Mouse (Mus musculus): ENCODE measurements around the gene Dock10.

Gene Dock10

DNA sequence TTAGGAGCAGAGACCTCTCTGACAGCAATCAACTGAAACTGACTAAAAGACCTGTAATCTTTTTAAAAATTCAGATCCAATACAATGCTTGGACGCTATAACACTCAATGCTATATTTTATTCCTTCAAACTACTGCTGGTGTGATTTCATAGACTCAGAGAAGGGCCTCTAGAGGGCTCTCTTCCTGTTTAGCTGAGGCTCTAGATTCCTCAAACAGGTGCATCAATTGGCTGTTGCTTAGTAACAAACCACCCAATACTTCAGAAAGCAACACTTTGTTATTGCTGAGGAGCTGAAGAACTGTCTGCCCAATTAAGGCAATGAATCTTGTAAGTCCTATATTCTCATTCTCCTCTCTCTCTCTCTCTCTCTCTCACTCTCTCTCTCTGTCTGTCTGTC, 30.1 kb downstream of the Dock10 start:
- in situ Hi-C loops (cut with MboI, MseI) = loop anchor here (5.0 to 10.0 kb wide), 2 partner anchors 131 to 867 kb away; no protein-coding TSS in a partner anchor

DNA sequence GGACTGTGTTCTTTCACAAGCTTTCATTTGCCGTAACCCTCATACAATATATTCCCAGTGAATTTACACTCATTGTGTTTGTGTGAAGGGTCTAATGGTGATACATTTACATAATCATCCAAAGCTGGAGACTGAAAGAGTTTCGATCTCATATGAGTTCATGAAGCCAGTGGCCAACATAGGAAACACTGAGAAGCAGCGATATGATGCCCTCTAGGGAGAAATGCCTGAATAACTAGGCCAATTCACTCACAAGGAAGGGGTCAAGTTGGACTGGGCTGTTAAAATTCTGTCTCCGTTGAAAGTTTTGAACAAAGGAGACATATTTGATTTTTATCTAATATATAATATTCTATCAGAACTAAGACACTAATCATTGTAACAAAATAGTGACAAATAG, 30.9 kb downstream of the Dock10 start:
- in situ Hi-C loops (cut with MboI, MseI) = loop anchor here (5.0 to 10.0 kb wide), 2 partner anchors 130 to 867 kb away; no protein-coding TSS in a partner anchor

DNA sequence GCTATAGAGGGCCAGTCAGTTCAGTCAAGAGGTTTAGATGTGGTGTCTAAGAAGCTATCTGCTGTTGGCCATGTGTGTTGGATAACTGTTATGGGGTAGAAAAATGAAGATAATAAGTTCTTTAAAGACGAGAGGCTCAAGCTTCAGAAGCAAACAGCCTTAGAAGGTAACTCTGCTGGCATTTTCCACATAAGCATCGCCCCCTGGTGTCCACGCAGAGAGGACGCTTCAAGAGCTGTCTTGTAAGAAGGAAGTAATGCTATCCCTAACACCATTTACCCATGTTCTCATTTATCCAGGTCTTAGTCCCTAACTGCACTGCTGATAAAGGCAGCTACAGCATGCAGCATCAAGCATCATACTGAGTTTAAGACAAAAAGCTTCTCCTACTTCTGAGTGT, 35.7 kb downstream of the Dock10 start:
- in situ Hi-C loops (cut with MboI, MseI) = loop anchor here (5.0 to 10.0 kb wide), 2 partner anchors 55 to 872 kb away; no protein-coding TSS in a partner anchor

DNA sequence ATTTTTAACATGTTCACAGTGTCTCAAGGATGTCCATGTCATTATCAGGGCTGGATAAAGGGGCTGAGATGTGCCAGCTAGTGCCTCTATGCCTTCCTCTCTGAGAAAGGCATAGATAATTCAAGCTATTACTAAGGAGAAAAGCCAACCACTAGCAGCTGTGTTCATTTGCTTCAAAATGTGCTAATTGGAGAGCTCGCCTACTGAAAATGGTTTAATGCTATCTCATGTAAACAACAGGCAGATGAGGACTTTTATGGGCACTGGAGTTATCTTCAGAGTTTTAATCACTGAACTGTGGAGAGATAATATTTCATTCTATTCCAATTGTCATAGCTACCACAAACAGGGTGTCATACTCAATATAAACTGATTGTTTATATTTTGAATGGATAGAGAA, 36.3 kb downstream of the Dock10 start:
- in situ Hi-C loops (cut with MboI, MseI) = loop anchor here (5.0 to 10.0 kb wide), 2 partner anchors 55 to 873 kb away; no protein-coding TSS in a partner anchor

DNA sequence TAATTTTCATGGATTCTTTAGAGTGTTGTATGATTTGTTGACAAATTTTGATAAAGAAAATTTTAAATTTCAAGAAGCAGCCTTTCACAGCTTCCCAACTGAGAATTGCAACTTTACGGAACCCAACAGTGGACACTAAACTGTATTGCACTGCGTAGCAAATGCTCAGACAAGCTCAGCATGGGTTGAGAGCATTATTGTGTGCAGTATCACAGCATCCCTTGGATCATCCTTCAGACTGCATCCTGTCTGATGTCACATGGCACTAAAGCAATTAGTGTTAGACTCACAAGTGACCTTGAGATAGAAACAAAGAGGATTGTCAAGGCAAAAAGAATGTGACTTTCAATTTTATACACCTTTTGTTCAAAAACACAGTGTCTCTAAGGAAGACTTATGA, 37.1 kb downstream of the Dock10 start:
- in situ Hi-C loops (cut with MboI, MseI) = loop anchor here (5.0 to 10.0 kb wide), 2 partner anchors 54 to 874 kb away; no protein-coding TSS in a partner anchor

DNA sequence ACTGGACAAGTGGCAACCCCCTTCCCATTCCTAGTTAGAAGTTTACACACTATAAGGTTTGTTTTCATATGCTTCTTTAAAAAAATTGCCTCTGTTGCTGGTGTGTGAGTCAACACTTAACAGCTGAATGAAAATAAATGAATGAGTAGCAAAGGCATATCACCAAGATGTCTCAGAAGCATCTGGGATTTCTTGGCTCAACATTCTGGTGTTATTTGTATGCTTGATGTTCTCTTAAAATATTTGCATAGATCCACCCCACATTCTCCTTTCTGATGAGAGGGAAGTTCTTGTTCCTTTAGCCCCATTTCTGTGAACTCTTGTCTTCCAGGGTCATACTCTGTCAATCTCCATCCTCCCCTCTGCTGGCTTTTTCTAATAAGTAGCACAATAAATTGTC, 38.2 kb downstream of the Dock10 start:
- in situ Hi-C loops (cut with MboI, MseI) = loop anchor here (5.0 to 10.0 kb wide), 2 partner anchors 53 to 875 kb away; no protein-coding TSS in a partner anchor

DNA sequence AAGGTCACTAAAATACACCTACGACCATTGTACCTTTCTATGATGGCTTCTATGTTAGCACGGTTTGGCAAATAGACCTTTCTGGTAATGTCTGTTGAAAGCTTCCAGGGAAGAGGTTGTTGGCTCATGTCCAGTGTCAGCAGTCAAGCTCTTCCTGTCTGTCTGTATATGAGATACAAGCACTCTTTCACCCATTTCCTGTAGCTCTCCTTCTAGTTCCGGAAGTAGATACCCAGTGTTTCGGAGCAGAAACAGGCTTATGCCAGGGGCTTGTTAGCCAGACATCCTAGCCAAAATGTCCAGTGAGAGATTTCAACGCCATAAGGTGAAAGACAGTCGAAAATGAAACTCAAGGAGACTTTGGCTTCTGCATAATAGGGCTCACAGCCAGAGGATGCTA, 38.9 kb downstream of the Dock10 start:
- in situ Hi-C loops (cut with MboI, MseI) = no loop called here

DNA sequence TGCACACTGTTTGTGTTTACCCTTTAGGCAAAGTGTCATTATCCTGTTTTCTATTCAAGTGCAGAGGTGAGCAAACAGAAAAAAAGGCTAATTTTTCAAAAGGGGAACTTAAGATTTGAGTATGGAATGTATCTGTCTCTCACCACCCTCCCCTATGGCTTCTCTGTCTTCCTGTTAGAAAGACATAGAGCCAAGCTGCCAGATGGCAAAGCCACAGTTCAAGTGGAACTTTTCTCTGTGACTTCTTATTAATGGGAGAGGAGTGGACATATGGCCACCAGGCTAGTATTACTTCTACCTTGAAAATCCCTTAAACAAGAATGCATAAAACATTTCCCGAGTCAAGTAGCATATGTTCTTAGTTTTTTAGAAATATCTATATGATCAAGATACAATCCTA, 39.7 kb downstream of the Dock10 start:
- in situ Hi-C loops (cut with MboI, MseI) = no loop called here

DNA sequence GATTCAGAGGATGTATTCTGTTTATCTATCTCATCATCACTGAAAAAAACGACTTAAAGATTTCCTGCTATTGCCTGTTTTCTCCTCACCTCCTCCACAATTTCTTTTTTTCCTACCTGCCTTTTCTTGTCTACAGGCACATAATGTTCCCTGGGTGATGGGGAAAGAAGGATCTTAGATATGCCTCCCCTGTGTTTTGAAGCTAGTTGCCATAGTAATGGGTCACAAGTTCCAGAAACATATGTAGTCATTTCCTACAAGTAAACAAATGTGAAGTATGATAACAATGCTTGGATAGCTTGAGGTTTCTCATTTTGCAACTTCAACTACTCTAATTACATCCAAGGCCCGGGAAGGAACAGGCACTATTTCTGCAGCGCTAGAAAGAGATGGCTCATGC, 42.4 kb downstream of the Dock10 start:
- in situ Hi-C loops (cut with MboI, MseI) = no loop called here

DNA sequence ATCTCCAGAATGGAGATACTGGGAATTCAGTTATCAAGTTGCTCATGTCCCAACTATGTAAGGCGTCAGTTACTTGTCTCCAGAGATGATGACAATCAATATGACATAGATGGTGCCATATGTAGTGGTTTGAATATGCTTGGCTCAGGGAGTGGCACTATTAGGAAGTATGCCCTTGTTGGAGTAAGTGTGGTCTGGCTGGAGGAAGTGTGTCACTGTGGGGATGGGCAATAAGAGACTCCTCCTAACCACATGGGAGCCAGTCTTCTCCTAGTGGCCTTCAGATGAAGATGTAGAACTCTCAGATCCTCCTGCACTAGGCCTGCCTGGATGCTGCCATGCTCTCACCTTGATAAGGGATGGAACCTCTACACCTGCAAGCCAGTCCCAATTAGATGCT, 44.4 kb downstream of the Dock10 start:
- in situ Hi-C loops (cut with MboI, MseI) = no loop called here

DNA sequence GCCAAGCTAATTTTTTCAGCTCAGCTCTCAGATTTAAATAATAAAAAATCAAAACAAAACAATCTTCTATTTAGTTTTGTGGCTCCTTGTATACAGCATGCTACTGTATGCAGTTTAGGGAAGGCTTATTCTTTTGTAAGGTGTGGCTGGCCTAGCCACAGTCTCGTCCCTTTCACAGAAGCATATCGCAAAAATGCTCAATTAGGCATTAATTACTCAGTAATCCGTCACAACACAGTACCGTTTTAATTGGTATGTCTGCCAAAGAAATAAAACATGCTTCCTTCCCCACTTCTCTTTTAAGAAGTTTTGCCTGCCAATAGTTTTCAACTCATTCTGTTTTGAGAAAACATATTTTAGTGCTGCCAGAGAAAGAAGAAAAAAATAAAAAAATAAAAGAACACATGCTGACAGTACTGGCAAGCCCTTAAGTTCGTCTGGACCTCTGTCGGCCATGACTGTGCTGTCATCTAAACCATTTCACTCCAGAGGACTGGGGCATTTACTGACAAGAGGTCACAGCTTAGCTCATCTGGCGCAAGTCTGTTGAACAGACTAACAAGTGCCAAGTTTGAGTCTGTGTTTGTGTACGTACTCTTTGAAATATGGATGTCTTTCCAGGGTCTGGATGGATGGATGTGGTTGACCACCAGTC, 47.6 kb downstream of the Dock10 start:
- in situ Hi-C loops (cut with MboI, MseI) = no loop called here

DNA sequence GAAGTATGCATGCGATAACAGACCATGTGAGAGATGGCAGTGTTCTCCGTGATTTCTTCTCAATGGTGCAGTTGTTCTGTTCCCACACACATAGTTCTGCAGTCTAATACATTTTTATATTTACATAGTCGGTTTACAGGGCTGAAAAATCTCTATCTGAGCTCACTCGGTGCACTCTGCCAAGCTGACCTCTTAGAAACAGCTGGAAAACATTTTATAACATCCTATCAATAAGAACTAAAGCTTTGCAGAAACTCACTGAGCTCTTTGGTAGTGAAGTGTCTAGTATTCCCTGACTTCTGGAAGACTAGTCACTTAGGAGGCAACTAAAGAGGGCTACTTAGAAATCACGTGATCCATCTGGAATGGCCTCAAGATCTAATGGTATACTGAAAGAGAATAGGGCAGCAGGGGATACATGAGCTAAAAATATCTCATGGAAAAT, 48.2 kb downstream of the Dock10 start:
- in situ Hi-C loops (cut with MboI, MseI) = no loop called here

DNA sequence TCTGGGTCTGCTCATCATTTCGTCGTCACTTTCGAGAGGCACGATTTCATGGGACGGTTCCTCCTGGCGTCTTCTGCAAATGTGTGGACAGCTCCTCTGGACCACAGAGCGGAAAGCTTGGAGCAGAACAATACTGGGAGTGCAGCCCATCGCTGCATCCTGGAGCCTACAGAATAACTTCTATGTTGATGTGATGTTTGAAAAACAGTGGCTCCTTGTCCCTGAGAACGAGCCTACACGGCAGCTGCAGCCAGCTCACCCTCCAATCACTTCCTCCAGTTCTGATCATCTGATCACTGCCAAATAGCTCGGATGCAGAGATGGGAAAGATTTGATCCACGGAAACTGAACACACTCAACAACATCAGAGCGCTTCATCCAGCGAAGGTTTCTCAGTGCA, 49.0 kb downstream of the Dock10 start:
- in situ Hi-C loops (cut with MboI, MseI) = no loop called here

DNA sequence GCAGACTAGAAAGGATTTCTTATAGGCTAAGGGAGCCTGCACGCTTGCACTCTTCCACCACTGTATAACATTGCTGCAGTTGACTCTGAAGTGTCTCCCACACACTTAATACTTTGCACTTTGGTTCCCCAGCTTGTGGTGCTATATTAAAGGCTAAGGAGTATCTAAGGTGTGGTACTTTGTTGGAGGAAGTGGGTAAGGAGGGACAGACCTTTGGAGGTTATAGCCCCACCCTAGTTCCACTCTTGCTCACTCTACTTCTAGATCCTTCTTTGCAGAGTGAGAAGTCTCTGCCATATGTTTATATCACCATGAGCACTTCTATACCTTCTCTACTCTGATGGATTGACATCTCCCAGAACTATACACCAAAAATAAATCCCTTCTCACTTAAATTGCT, 55.0 kb downstream of the Dock10 start:
- in situ Hi-C loops (cut with MboI, MseI) = no loop called here

DNA sequence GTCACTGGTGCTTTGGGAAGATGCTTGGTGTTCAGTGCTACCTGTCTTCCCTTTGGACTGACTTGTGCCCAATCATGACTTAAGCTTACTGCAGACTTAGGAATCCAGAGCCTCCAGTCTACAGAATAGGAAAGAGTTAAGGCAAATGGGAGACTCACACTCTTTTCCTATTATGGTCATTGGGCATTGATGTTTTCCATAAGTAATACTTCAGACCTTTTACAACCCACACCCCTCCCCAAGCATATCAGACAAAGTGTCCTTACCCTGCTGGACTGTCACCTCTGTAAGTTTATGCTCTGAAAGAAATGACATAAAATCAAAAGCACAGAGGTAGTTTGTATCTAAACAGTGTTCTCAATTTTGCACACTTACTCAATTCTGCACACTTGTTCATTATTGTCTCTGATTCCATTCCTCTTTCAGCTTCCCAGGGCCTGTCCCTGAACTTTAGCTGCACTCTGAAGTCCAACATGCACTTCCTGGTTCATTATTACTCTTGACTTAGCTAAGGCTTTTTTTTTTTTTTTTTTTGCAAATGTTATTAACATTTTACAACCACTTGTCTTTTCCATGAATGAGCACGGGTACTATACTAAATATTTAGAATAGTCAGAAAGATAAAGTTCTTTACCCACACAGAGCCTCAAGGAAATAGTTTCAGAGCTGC, 82.2 kb downstream of the Dock10 start:
- in situ Hi-C loops (cut with MboI, MseI) = no loop called here

DNA sequence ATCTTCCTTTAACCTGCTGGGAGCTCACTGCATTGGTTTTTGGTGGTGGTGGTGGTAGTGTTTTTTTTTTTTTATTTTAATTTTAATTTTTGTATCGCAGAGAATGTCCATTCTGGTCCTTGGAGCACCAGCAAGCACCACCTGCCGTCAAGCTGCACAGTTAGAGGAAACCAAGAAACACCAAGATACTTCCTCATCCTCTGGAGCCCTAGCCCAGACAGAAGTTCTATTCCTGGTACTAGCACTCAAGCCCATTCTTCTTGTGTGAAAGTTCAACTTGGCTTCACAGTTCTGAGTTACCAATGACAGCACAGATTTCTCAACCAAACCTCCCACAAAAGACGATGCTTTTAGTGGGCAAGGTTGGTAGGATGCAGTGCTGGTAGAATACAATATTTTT, 86.6 kb downstream of the Dock10 start:
- in situ Hi-C loops (cut with MboI, MseI) = no loop called here

DNA sequence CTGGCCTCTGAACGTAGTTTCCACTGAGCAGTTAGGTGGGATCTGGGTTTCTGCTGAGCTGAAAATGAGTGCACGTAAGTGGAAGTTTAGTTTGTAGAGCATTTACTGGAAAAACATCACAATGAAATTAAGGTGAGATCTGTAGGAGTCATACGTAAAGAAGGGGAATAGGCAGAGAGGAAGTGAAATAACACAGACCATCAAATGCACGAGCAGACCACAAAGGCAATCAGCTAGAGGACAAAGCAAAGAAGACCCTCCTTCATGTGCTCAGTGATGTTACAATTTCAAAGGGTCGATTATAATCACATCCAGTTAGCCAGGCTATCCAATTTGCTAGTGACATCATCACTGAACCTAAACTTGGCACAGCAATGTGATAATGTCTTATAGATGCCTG, 87.3 kb downstream of the Dock10 start:
- in situ Hi-C loops (cut with MboI, MseI) = no loop called here

DNA sequence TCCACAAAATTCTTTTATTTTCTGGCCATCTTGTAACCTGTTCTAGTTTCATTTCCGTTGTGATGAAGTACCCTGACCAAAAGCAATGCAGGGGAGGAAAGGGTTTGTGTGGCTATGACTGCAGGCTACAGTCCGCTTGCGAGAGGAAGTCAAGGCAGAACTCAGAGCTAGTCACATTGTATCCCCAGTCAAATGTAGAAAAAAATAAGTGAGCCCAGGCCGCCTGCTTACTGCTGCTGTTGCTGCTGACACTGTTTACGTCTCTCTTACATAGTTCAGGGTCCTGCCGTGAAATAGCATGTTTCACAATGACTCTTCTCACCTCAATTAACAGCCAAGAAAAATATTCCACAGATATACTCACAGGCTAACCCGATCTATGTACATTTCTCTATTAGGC, 87.9 kb downstream of the Dock10 start:
- in situ Hi-C loops (cut with MboI, MseI) = no loop called here

DNA sequence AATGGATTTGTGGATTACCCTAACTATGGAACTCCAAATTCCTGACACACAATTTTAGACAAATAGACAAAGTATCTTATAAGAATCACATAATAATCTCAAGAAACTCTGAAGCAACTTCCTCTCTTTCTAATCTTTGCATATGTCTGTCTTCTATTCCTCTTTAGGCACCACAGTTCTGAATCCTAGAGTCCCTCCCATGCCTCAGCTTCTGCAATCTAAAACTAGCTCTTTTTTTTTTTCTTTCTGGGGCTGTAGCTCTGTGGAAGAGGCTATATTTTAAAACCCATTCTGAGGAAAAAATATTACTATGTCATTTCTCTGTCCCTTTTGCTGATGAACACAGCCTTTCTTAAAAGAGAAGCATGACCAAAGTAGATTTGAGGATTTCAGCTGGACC, 92.6 kb downstream of the Dock10 start:
- in situ Hi-C loops (cut with MboI, MseI) = loop anchor here (5.0 kb wide), 1 partner anchor 57 kb away; no protein-coding TSS in a partner anchor

DNA sequence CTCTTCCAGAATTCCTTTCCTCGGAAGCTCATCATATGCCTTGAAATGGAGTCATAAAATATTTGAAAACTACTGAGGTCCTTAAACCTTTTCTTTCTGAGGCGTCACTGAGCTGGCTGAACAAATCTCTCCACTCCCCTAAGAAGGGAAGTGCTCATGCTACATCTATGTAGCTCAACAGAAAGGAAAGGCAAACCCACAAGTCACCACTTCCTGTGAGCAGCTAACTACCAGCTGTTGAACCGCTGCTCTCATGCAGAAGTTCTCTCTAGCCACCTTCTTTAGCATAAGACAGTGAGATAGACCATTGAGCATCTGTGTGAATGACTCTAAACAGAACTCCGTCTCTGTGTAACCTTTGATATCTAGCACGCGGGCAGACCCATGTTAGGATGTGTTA, 93.2 kb downstream of the Dock10 start:
- in situ Hi-C loops (cut with MboI, MseI) = loop anchor here (5.0 kb wide), 1 partner anchor 57 kb away; no protein-coding TSS in a partner anchor

DNA sequence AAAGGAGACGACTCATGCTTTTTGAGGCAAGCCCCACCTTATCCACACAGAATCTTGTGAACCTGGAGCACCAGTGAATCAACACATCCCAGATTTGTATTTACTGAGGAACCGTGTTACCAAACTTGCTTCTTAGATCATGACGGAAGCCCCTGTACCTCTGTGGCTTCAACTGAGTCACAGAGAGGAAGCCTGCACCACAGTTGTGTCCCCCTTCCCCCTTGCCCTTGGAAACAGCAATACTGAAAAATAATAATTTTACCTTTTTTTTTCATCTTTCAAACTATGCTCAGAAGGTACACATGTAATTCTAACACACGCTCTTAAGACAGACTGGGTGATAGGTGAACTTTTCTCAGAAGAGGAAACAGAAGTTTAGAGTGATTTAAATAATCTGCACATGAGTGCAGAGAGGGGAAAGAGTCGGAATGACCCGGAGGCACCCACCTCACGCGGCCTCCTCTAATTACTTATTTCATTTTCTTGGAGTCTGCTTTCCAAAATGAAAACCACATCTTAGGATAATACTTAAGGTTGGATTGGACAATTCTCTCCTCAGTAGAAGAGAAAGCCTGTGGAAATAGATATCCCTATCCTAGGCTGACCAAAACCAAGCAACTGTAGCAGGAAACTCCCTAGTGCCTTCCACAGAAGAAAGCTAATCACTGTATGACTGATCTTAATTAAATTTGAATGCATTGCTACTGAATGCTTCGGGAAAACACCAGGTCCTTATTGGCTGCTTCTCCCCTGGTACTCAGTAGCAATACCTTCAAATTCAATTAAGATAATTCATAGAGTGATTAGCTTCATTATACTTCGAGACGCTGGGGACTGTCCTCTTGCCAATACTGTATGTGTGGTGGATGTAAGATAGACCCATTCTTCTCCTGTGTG, 96.6 kb downstream of the Dock10 start:
- in situ Hi-C loops (cut with MboI, MseI) = no loop called here

Data from T-helper 1 cell (primary cell).